Mouse (Mus musculus): ENCODE measurements around the gene Htatip2.

Htatip2 gene

GRCm38 (mm10) chr7:49758934-49759571 is at the start of gene Htatip2:
Htatip2 (plus strand) TSS chr7:49759115.
- DNase-seq (ENCODE audit: low spot score in 2 of 2): peak; percentile 50 to 57

- no peak for DNase-seq (ENCODE audit: low spot score in 2 of 2)
Measured at GRCm38 (mm10) chr7:49709381-49710021, 49.4 kb upstream of the Htatip2 start.

- no peak for DNase-seq (ENCODE audit: low spot score in 2 of 2)
Measured at GRCm38 (mm10) chr7:49717942-49718733, 40.8 kb upstream of the Htatip2 start.

- DNase-seq (ENCODE audit: low spot score in 2 of 2): no peak
Measured at GRCm38 (mm10) chr7:49734342-49734741, 24.6 kb upstream of the Htatip2 start.

GRCm38 (mm10) chr7:49739448-49739847 is 19.5 kb upstream of the Htatip2 start:
- no peak for DNase-seq (ENCODE audit: low spot score in 2 of 2)

- no peak for DNase-seq (ENCODE audit: low spot score in 2 of 2)
Measured at GRCm38 (mm10) chr7:49741474-49741873, 17.4 kb upstream of the Htatip2 start.

- no peak for DNase-seq (ENCODE audit: low spot score in 2 of 2)
Measured at GRCm38 (mm10) chr7:49741923-49742322, 17.0 kb upstream of the Htatip2 start.

GRCm38 (mm10) chr7:49751148-49751547 is 7.8 kb upstream of the Htatip2 start:
- peak; percentile 50 to 56 for DNase-seq (ENCODE audit: low spot score in 2 of 2)

- peak in 1 of 2 experiments; percentile 58 for DNase-seq (ENCODE audit: low spot score in 2 of 2)
Measured at GRCm38 (mm10) chr7:49752730-49753506, 6.0 kb upstream of the Htatip2 start.

GRCm38 (mm10) chr7:49754767-49755166 is 4.1 kb upstream of the Htatip2 start:
- peak in 1 of 2 experiments; percentile 56 for DNase-seq (ENCODE audit: low spot score in 2 of 2)

- DNase-seq (ENCODE audit: low spot score in 2 of 2): no peak
Measured at GRCm38 (mm10) chr7:49762605-49763004, 3.7 kb downstream of the Htatip2 start.

- DNase-seq (ENCODE audit: low spot score in 2 of 2): no peak
Measured at GRCm38 (mm10) chr7:49764011-49764716, 5.2 kb downstream of the Htatip2 start.

- no peak for DNase-seq (ENCODE audit: low spot score in 2 of 2)
Measured at GRCm38 (mm10) chr7:49766166-49766565, 7.3 kb downstream of the Htatip2 start.

GRCm38 (mm10) chr7:49768509-49768908 is 9.6 kb downstream of the Htatip2 start:
- DNase-seq (ENCODE audit: low spot score in 2 of 2): no peak

- no peak for DNase-seq (ENCODE audit: low spot score in 2 of 2)
Measured at GRCm38 (mm10) chr7:49774396-49774795, 15.5 kb downstream of the Htatip2 start.

- no peak for DNase-seq (ENCODE audit: low spot score in 2 of 2)
Measured at GRCm38 (mm10) chr7:49777585-49777984, 18.7 kb downstream of the Htatip2 start.

- peak; percentile 98 to 99 for DNase-seq (ENCODE audit: low spot score in 2 of 2)
Measured at GRCm38 (mm10) chr7:49778114-49778901, 19.4 kb downstream of the Htatip2 start, which contains the start of gene Prmt3. Prmt3 (plus strand) TSS chr7:49778346.

GRCm38 (mm10) chr7:49778904-49779615 is 20.1 kb downstream of the Htatip2 start:
- DNase-seq (ENCODE audit: low spot score in 2 of 2): peak; percentile 54 to 67

- DNase-seq (ENCODE audit: low spot score in 2 of 2): no peak
Measured at GRCm38 (mm10) chr7:49783017-49783416, 24.1 kb downstream of the Htatip2 start.

GRCm38 (mm10) chr7:49785141-49785540 is 26.2 kb downstream of the Htatip2 start:
- DNase-seq (ENCODE audit: low spot score in 2 of 2): no peak
